Mouse (Mus musculus) E14TG2a.4 (cell line): Measurements from ENCODE around the gene Wdr46.

Experiments used
- CTCF ChIP-seq: conservative IDR thresholded peaks from 2 replicates; pipeline ENCODE4 v1.5.1; 2014; ENCODE audit warnings: low read length
- NANOG ChIP-seq: IDR thresholded peaks from 2 replicates; pipeline ENCODE4 v1.6.1; 2014; ENCODE audit warnings: borderline replicate concordance, low read length, mixed read lengths
- POU5F1 ChIP-seq: IDR thresholded peaks from 2 replicates; pipeline ENCODE4 v1.6.1; 2014; ENCODE audit warnings: low read length, borderline replicate concordance

DNA sequence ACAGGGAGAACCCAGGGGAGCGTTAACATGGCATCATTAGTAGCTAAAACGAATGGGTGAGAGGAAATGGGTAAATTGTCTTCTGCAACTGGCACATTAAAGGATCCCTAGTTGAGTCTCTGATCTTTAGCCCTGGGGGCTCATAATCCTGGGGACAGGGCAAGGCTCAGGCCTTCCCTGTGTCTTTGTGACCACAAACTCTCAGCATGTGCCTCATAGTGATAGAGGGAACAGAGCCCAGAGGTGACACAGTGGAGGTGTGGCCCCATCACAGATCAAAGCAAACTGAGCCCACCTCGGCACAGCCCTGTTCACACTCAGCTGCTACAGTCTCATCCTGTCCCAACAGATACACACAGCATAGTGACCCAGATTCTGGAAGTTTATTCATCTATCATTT is 55.2 kb downstream of the Wdr46 start:
- TF ChIP-seq CTCF (no peak), NANOG (no peak), POU5F1 (no peak)
